Mouse (Mus musculus) cerebellum, adult 18-20 months (tissue): ENCODE data around the gene Ranbp9.
A peak's percentile ranks its signal among the peaks of the same experiment; 100 is the strongest.

Experiments
- DNase-seq, 2 experiments: peaks; one replicate each; pipeline ENCODE4 v3.0.0; 2021

Gene Ranbp9

GRCm38 (mm10) chr13:43447721-43448120, 33.4 kb downstream of the Ranbp9 start:
- no peak for DNase-seq

GRCm38 (mm10) chr13:43445754-43446153, 35.3 kb downstream of the Ranbp9 start:
- no peak for DNase-seq

GRCm38 (mm10) chr13:43444717-43445116, 36.4 kb downstream of the Ranbp9 start:
- no peak for DNase-seq

- no peak for DNase-seq
Measured at GRCm38 (mm10) chr13:43443706-43444105, 37.4 kb downstream of the Ranbp9 start.

GRCm38 (mm10) chr13:43442551-43442950, 38.5 kb downstream of the Ranbp9 start:
- no peak for DNase-seq

- no peak for DNase-seq
Measured at GRCm38 (mm10) chr13:43440376-43440775, 40.7 kb downstream of the Ranbp9 start.

GRCm38 (mm10) chr13:43433395-43433794, 47.7 kb downstream of the Ranbp9 start:
- DNase-seq, result no peak

GRCm38 (mm10) chr13:43428436-43428835, 52.6 kb downstream of the Ranbp9 start:
- DNase-seq, result no peak

- DNase-seq, result no peak
Measured at GRCm38 (mm10) chr13:43415249-43415648, 65.8 kb downstream of the Ranbp9 start.

GRCm38 (mm10) chr13:43413611-43414010, 67.5 kb downstream of the Ranbp9 start:
- no peak for DNase-seq

- no peak for DNase-seq
Measured at GRCm38 (mm10) chr13:43412311-43412710, 68.8 kb downstream of the Ranbp9 start.

GRCm38 (mm10) chr13:43399576-43399975, 81.5 kb downstream of the Ranbp9 start:
- no peak for DNase-seq

GRCm38 (mm10) chr13:43398297-43399080, 82.6 kb downstream of the Ranbp9 start, which contains the start of gene Nol7:
Gene Nol7 (plus strand): TSS chr13:43398390.
- peak; percentile 92 to 99 for DNase-seq

GRCm38 (mm10) chr13:43397700-43398296, 83.3 kb downstream of the Ranbp9 start:
- DNase-seq, result peak; percentile 18 to 20

- no peak for DNase-seq
Measured at GRCm38 (mm10) chr13:43385321-43385720, 95.8 kb downstream of the Ranbp9 start.

GRCm38 (mm10) chr13:43379989-43380388, 101.1 kb downstream of the Ranbp9 start:
- DNase-seq, result no peak

- no peak for DNase-seq
Measured at GRCm38 (mm10) chr13:43374918-43375432, 106.1 kb downstream of the Ranbp9 start.

GRCm38 (mm10) chr13:43374205-43374604, 106.9 kb downstream of the Ranbp9 start:
- no peak for DNase-seq

- DNase-seq, result no peak
Measured at GRCm38 (mm10) chr13:43372892-43373291, 108.2 kb downstream of the Ranbp9 start.

- no peak for DNase-seq
Measured at GRCm38 (mm10) chr13:43370063-43370462, 111.0 kb downstream of the Ranbp9 start.

- peak; percentile 15 to 27 for DNase-seq
Measured at GRCm38 (mm10) chr13:43365825-43366184, 115.3 kb downstream of the Ranbp9 start.

GRCm38 (mm10) chr13:43364985-43365824, 115.9 kb downstream of the Ranbp9 start, which contains the start of gene Sirt5:
Gene Sirt5 (plus strand): TSS chr13:43365496.
- peak; percentile 92 to 94 for DNase-seq

- no peak for DNase-seq
Measured at GRCm38 (mm10) chr13:43362353-43362752, 118.7 kb downstream of the Ranbp9 start.
